Mouse (Mus musculus) liver, embryonic 14.5 days (tissue): ENCODE measurements around the gene Mamdc4.

Source experiments
- CTCF ChIP-seq: IDR thresholded peaks from 2 replicates; pipeline ENCODE4 v1.5.1; 2016; ENCODE audit warnings: antibody characterized with exemption, low read depth, control low read depth
- EP300 ChIP-seq: IDR thresholded peaks from 2 replicates; pipeline ENCODE4 v1.6.1; 2016; ENCODE audit warnings: antibody characterized with exemption, low read depth

DNA sequence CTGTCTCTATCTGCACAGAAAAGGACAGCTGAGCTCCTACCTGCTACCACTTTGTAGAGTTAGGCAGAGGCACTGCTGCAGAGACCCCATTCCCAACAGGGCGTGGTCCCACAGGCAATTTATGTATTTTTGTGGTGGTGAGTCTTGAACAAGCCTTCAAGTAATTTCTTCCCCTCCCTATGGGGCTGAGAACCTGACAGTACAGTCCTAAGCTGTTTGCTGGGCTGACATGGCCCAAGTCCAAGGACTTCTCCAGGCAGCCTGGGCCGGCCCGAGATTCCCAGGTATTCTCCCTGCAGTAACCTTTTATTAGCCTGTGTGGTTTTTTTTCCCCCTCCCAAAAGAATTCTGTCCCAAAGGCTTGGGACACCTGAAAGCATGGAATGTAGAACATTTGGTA is 9.5 kb upstream of the Mamdc4 start:
- TF ChIP-seq CTCF: no peak
- TF ChIP-seq EP300: no peak
